Mouse (Mus musculus) spleen, adult 2 months (tissue): ENCODE measurements around the gene Ppef2. TPM values are rescaled to one million over a fixed set of nuclear protein-coding genes. Genes with fewer than 3 reads are reported as not detected.
"Not testable (repeated sequence)": the region's sequence is repeated elsewhere in the genome, so short reads cannot be mapped to it uniquely, and the experiment has no call there.

Experiments
- DNase-seq, 2 experiments: peaks; one replicate each; pipeline versions ENCODE4 v3.0.0 to v3.0.0-alpha.2; 2012 to 2021; ENCODE audit warnings: low spot score in 2 of 2, low read depth in 1 of 2
- H3K27ac ChIP-seq: fragments of 200-500 bp; 2 replicates; pipeline ENCODE4 v1.5.1; 2012; ENCODE audit warnings: low read length, inconsistent platforms; ENCODE audit not compliant: insufficient read depth
- H3K27me3 ChIP-seq: fragments of 200-500 bp; 2 replicates; pipeline ENCODE4 v1.6.1; 2012; ENCODE audit warnings: mild to moderate bottlenecking, moderate library complexity, low read length, inconsistent platforms; ENCODE audit not compliant: control insufficient read depth, insufficient read depth
- H3K36me3 ChIP-seq: fragments of 200-500 bp; 2 replicates; pipeline ENCODE4 v1.6.1; 2012; ENCODE audit warnings: mild to moderate bottlenecking, low read length, inconsistent platforms; ENCODE audit not compliant: control insufficient read depth, insufficient read depth
- H3K4me1 ChIP-seq: fragments of 200-500 bp; 2 replicates; pipeline ENCODE4 v1.6.1; 2011; ENCODE audit warnings: inconsistent platforms; ENCODE audit not compliant: control insufficient read depth, insufficient read depth, insufficient read length
- H3K4me3 ChIP-seq: fragments of 200-500 bp; 2 replicates; pipeline ENCODE4 v1.5.1; 2011; ENCODE audit warnings: mild to moderate bottlenecking, inconsistent platforms; ENCODE audit not compliant: insufficient read depth, insufficient read length; ENCODE audit errors: extremely low read depth
- CTCF ChIP-seq: fragments of 200-500 bp; IDR thresholded peaks from 2 replicates; pipeline ENCODE4 v1.5.1; 2011; ENCODE audit warnings: mild to moderate bottlenecking, inconsistent platforms; ENCODE audit not compliant: insufficient read depth, insufficient read length, insufficient replicate concordance; ENCODE audit errors: extremely low read depth
- POLR2A ChIP-seq: fragments of 200-500 bp; IDR thresholded peaks from 2 replicates; pipeline ENCODE4 v1.6.1; 2011; ENCODE audit warnings: low read depth, low read length, inconsistent platforms
- whole genome bisulfite sequencing: fragments of 180-500 bp; shearing (Covaris S2); methylation state at CpG from one replicate; pipeline ENCODE4 v1.1.7; 2018; 5-methylcytosine and 5-hydroxymethylcytosine counted together
- polyA plus RNA-seq: library from polyadenylated mRNA; depleted of rRNA; stranded (reverse); fragments of >200 nt; gene quantifications from 2 replicates; pipeline ENCODE4 v1.2.3, GENCODE M21; 2012; rRNA removed

Ppef2 gene
- polyA plus RNA-seq, 1 experiment = 2.4 TPM

GRCm38 (mm10) chr5:92196895-92197811 lies 58.9 kb downstream of the Ppef2 start:
- Histone ChIP-seq H3K27ac (no peak overlapping the region), H3K4me3 (no peak overlapping the region), H3K27me3 (no peaks in the 10 kb centered on the region), H3K4me1 (no peaks in the 10 kb centered on the region), H3K36me3 (peaks cover 53% of the 10 kb centered on the region)
- no peak for DNase-seq
- WGBS = 95% methylated on average over 15 of the region's 15 CpGs
- TF ChIP-seq CTCF = no peak
- no peak for TF ChIP-seq POLR2A

DNA sequence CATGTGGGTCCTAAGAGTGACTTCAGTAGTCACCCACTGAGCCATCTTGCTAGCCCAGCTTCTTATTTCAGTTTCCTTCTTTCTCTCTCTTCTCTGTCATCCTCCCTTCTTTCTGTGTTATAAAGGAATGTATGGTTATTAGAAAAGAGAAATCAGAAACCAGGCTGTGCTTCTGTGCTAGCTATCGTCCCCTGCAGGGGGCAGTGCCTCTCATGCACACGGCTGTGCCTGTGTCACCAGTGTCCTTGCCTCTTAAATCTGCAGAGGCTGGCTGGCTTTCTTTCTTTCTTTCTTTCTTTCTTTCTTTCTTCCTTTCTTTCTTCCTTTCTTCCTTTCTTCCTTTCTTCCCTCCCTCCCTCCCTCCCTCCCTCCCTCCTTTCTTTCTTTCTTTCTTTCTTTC lies 60.4 kb downstream of the Ppef2 start:
- not testable (repeated sequence) for H3K4me3 ChIP-seq, H3K27me3 ChIP-seq, DNase-seq, H3K4me1 ChIP-seq, H3K27ac ChIP-seq
- peak; percentile 34; the same call in 1 of the 2 replicates for TF ChIP-seq CTCF
- H3K36me3 ChIP-seq = peaks cover 50% of the 10 kb centered on the region
- 60% methylated on average over 2 of the region's 2 CpGs for WGBS

GRCm38 (mm10) chr5:92188881-92189483 lies 67.1 kb downstream of the Ppef2 start:
- DNase-seq = no peak
- Histone ChIP-seq H3K4me1 (no peaks in the 10 kb centered on the region), H3K36me3 (peaks cover 44% of the 10 kb centered on the region), H3K27me3 (no peaks in the 10 kb centered on the region), H3K4me3 (no peak overlapping the region), H3K27ac (no peak overlapping the region)
- WGBS = 87% methylated on average over 7 of the region's 7 CpGs
- TF ChIP-seq CTCF (no peak), POLR2A (no peak)

- peaks cover 33% of the 10 kb centered on the region for H3K36me3 ChIP-seq
- H3K4me3 ChIP-seq = no peak overlapping the region
- TF ChIP-seq CTCF (no peak), POLR2A (no peak)
- H3K27ac ChIP-seq = 0 out of 2 replicates have a peak overlapping the region, but pooled peaks have one; percentile 18
- no peak for DNase-seq
- 75% methylated on average over 8 of the region's 8 CpGs for WGBS
- H3K27me3 ChIP-seq = no peaks in the 10 kb centered on the region
- no peaks in the 10 kb centered on the region for H3K4me1 ChIP-seq
Observed at GRCm38 (mm10) chr5:92183071-92183830, 72.8 kb downstream of the Ppef2 start.

Other genes with a start within 250 kb of the Ppef2 start
- 0.09 and 0.22 TPM in 2 replicates for gene Cdkl2, start 212.4 kb downstream of the Ppef2 start, polyA plus RNA-seq
- 9.1 and 10.1 TPM in 2 replicates for gene G3bp2, start 172.6 kb downstream of the Ppef2 start, polyA plus RNA-seq
- gene Uso1, start 118.3 kb downstream of the Ppef2 start, polyA plus RNA-seq = 10.1 and 13.2 TPM in 2 replicates
- gene U90926, start 40.9 kb downstream of the Ppef2 start, polyA plus RNA-seq = not detected in 2 replicates
- 65.5 and 74.4 TPM in 2 replicates for gene Naaa, start 21.9 kb upstream of the Ppef2 start, polyA plus RNA-seq
- gene Sdad1, start 54.2 kb upstream of the Ppef2 start, polyA plus RNA-seq = 10.2 and 13.9 TPM in 2 replicates
- 31.2 and 47.5 TPM in 2 replicates for gene Cxcl9, start 71.8 kb upstream of the Ppef2 start, polyA plus RNA-seq
- 0.65 and 2.4 TPM in 2 replicates for gene Art3, start 75.5 kb upstream of the Ppef2 start, polyA plus RNA-seq
- gene Cxcl10, start 92.6 kb upstream of the Ppef2 start, polyA plus RNA-seq = 33.9 and 55.2 TPM in 2 replicates
- 12.2 and 12.4 TPM in 2 replicates for gene Nup54, start 178.9 kb upstream of the Ppef2 start, polyA plus RNA-seq